Mouse (Mus musculus) brown adipose tissue, adult 24 weeks (tissue): Measurements from ENCODE around the gene Arhgef3. TPM values are rescaled to one million over a fixed set of nuclear protein-coding genes. Genes with fewer than 3 reads are reported as not detected.

ENCODE experiments used
- H3K27ac ChIP-seq: fragments of 200-500 bp; replicated peaks from 2 replicates; pipeline ENCODE4 v1.5.1; 2012; ENCODE audit warnings: low read depth, mild to moderate bottlenecking, low read length
- H3K4me1 ChIP-seq: fragments of 200-500 bp; 2 replicates; pipeline ENCODE4 v1.6.1; 2012; ENCODE audit warnings: low read length, mixed read lengths; ENCODE audit not compliant: control insufficient read depth, insufficient read depth, insufficient read length
- H3K4me3 ChIP-seq: fragments of 200-500 bp; 2 replicates; pipeline ENCODE4 v1.5.1; 2012; ENCODE audit warnings: low read depth, mild to moderate bottlenecking, low read length, moderate library complexity; ENCODE audit not compliant: insufficient read depth
- polyA plus RNA-seq: library from polyadenylated mRNA; stranded (reverse); fragments of >200 nt; gene quantifications from 2 replicates; pipeline ENCODE4 v1.2.4, GENCODE M21; 2012; ENCODE audit not compliant: missing spikeins, insufficient read depth, insufficient read length

Gene Arhgef3
- polyA plus RNA-seq, 1 experiment, result 8.0 TPM

GRCm38 (mm10) chr14:27388616-27389015 is 273.9 kb downstream of the Arhgef3 start:
- Histone ChIP-seq H3K4me1 (peaks cover 15% of the 10 kb centered on the region), H3K27ac (peak overlapping the region; percentile 72), H3K4me3 (no peak overlapping the region)

- Histone ChIP-seq H3K4me3 (no peak overlapping the region), H3K27ac (no peak overlapping the region), H3K4me1 (peaks cover 15% of the 10 kb centered on the region)
Measured at GRCm38 (mm10) chr14:27389722-27390121, 275.0 kb downstream of the Arhgef3 start.

DNA sequence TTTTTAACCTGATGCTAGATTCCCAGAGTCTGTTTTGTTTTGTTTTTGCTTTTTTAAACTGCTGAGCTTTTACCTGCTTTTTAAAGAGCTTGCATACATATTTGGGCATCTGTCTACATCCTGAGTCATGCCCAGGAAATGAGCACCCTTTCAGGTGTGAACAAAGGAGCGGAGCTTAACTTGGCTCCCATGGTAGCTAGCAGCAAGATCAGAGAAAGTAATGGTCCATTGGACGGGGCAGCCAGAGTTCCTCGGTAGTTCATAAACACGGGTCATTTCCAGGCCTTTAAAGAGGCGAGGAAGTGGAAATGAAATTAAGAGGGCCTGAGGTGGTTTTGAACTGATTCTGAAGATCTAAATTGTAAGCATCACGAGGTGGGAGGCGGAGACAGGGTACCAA is 276.0 kb downstream of the Arhgef3 start:
- Histone ChIP-seq H3K4me3 (no peak overlapping the region), H3K27ac (peak overlapping the region; percentile 23), H3K4me1 (peaks cover 15% of the 10 kb centered on the region)

GRCm38 (mm10) chr14:27391776-27392308 is 277.1 kb downstream of the Arhgef3 start:
- no peak overlapping the region for H3K4me3 ChIP-seq
- no peak overlapping the region for H3K27ac ChIP-seq
- H3K4me1 ChIP-seq, result peaks cover 15% of the 10 kb centered on the region

- Histone ChIP-seq H3K4me1 (peaks cover 15% of the 10 kb centered on the region), H3K4me3 (no peak overlapping the region), H3K27ac (no peak overlapping the region)
Measured at GRCm38 (mm10) chr14:27392660-27393059, 278.0 kb downstream of the Arhgef3 start.

DNA sequence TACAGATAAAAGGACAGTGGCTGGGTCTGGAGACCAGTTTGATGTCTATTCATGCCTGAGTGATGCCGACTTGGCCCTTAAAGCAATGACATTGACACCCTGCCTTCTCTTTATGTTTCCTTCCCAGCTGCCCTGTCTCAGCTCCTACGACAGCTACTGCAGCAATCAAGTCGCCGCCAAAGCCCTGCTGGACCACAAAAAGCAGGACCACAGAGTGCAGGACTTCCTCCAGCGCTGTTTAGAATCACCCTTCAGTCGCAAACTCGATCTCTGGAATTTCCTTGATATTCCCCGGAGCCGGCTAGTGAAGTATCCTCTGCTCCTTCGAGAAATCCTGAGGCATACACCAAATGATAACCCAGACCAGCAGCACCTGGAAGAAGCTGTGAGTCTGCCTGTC is 279.1 kb downstream of the Arhgef3 start:
- Histone ChIP-seq H3K4me3 (no peak overlapping the region), H3K4me1 (peaks cover 12% of the 10 kb centered on the region), H3K27ac (no peak overlapping the region)

GRCm38 (mm10) chr14:27396424-27396823 is 281.7 kb downstream of the Arhgef3 start:
- Histone ChIP-seq H3K4me1 (peaks cover 3% of the 10 kb centered on the region), H3K4me3 (no peak overlapping the region)

GRCm38 (mm10) chr14:27397526-27397925 is 282.8 kb downstream of the Arhgef3 start:
- Histone ChIP-seq H3K4me1 (peaks cover 7% of the 10 kb centered on the region), H3K4me3 (no peak overlapping the region), H3K27ac (no peak overlapping the region)

More at GRCm38 (mm10) chr14:27396424-27396823, 281.7 kb downstream of the Arhgef3 start:
- H3K27ac ChIP-seq, result no peak overlapping the region

DNA sequence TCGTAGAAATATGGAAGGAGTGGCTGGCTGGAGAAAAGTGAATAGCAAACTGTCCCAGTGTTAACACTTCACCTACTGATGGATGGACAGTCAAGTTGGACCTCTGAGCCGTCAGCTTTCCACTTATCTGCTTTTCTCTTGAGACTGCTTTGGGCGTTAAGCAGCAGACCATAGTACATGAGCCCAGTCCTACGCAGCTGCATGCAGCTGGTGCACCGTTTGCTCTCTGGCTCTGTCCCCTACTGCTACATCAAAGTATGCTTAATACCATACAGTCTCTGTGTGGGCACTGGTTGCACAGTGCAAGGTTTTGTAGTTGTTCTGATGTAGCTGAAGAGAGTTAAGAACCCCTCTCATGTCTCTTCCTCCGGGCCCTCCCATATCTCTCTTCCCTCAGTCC is 285.8 kb downstream of the Arhgef3 start:
- Histone ChIP-seq H3K4me3 (no peak overlapping the region), H3K27ac (no peak overlapping the region), H3K4me1 (peaks cover 12% of the 10 kb centered on the region; the same call in 1 of the 2 replicates)

DNA sequence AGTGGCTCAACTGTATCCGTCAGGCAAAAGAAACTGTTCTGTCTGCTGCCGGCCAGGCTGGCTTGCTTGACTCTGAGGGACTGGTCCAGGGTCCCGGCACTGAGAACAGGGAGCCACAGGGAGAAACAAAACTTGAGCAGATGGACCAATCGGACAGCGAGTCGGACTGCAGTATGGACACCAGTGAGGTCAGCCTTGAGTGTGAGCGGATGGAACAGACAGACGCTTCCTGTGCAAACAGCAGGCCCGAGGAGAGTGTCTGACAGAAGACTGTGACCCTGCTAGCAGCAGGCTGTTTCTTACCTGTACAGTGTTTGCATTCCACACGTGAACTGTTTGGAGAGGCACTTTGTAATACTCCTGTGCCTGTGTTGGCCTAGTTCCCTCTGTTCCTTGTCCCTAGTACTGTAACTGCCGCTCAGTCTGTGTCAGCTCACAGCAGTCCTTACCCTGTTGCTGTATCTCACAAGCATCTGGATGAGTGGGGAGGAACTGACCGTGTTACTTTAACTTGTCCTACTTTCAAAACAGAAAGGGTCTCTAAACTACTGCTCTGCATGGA is 287.1 kb downstream of the Arhgef3 start:
- no peak overlapping the region for H3K4me3 ChIP-seq
- H3K27ac ChIP-seq, result peak overlapping the region; percentile 61; the same call in 1 of the 2 replicates
- H3K4me1 ChIP-seq, result peaks cover 12% of the 10 kb centered on the region; the same call in 1 of the 2 replicates

DNA sequence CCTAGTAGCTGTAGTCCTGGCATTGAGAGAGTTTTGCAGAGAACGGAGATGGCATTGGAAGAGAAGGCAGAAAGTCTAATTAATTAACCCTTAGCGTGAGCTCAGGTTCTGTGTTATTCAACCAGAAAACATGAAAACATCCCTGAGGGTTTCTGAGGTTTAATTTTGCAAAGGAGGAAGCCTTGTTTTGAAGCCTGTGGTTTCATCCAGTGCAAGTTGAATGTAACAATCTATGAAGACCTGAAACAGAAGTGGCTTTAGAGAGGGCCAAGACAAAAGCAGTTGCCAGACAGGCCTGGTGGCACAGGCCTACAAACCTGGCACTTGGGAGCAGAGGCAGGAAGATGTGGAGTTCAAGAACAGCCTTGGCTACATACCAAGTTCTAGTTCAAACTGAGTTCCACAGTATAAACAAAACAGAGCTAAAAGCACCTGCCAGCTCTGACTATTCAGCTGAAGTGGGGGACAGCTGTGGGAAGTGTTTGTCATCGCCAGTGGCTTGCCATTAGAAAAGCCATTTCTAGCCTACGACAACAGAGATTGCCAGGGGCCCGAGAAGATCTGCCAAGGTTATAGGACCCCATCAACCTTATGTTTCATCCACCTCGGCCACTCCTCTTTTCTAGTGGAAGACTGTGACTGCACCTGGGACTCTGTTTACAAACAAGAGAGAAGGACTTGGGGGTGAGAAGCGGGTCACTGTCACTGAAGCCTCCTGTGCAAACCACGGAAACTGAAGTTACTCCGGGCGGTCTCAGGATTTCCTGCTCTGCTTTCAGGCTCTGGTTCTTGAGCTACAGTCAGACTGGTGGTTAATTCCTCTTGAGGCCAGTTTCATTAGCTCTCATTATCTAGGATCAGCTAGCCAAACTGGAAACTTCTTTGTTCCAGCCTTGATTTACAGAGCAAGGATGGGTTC is 287.9 kb downstream of the Arhgef3 start:
- Histone ChIP-seq H3K4me3 (no peak overlapping the region), H3K27ac (peak overlapping the region; percentile 61), H3K4me1 (peaks cover 12% of the 10 kb centered on the region; the same call in 1 of the 2 replicates)

DNA sequence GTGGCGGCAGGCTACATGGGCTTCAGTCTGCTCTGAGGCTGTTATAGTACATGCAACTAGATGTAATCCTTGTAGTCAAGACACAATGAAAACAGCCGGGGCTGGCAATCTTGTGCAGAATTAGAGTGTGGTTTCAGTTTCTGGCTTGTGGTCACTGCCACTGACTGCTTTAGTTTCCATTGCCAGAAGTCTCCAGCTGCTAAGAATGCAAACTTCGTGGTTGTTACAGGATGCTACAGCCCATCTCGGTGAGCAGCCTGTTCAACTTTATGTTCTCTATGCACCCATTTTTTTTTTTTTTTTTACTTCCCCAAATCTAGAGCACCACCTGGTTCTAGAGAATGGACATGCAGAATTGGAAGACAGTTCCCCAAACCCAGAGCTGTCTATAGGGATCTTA is 290.8 kb downstream of the Arhgef3 start:
- no peak overlapping the region for H3K4me3 ChIP-seq
- H3K4me1 ChIP-seq, result peaks cover 16% of the 10 kb centered on the region; the same call in 1 of the 2 replicates
- H3K27ac ChIP-seq, result peak overlapping the region; percentile 17; the same call in 1 of the 2 replicates

GRCm38 (mm10) chr14:27405947-27406346 is 291.2 kb downstream of the Arhgef3 start:
- Histone ChIP-seq H3K4me3 (no peak overlapping the region), H3K4me1 (peaks cover 16% of the 10 kb centered on the region; the same call in 1 of the 2 replicates), H3K27ac (peak overlapping the region; percentile 17)

GRCm38 (mm10) chr14:27408240-27408639 is 293.5 kb downstream of the Arhgef3 start:
- H3K4me1 ChIP-seq, result peaks cover 6% of the 10 kb centered on the region; the same call in 1 of the 2 replicates
- H3K4me3 ChIP-seq, result no peak overlapping the region
- no peak overlapping the region for H3K27ac ChIP-seq

- H3K4me1 ChIP-seq, result peaks cover 5% of the 10 kb centered on the region; the same call in 1 of the 2 replicates
- no peak overlapping the region for H3K4me3 ChIP-seq
- H3K27ac ChIP-seq, result no peak overlapping the region
Measured at GRCm38 (mm10) chr14:27409662-27410061, 295.0 kb downstream of the Arhgef3 start.
